Mouse (Mus musculus) cortical plate, adult 2 months (tissue): ENCODE measurements at regions not wholly inside any gene's neighbourhood (a gene's known extent, or its start where the extent isn't known, plus 50 kb on each side); places are given as distances from the start of the nearest gene placed in this dataset.

ENCODE experiments used
- CTCF ChIP-seq: fragments of 200-500 bp; IDR thresholded peaks from 2 replicates; pipeline ENCODE4 v1.5.1; 2011; ENCODE audit warnings: mild to moderate bottlenecking, control low read depth, low read length; ENCODE audit not compliant: insufficient read depth; ENCODE audit errors: extremely low read depth
- POLR2A ChIP-seq: fragments of 200-500 bp; IDR thresholded peaks from 2 replicates; pipeline ENCODE4 v1.6.1; 2011; ENCODE audit warnings: mild to moderate bottlenecking, low read length, control low read depth; ENCODE audit not compliant: insufficient read depth; ENCODE audit errors: extremely low read depth

DNA sequence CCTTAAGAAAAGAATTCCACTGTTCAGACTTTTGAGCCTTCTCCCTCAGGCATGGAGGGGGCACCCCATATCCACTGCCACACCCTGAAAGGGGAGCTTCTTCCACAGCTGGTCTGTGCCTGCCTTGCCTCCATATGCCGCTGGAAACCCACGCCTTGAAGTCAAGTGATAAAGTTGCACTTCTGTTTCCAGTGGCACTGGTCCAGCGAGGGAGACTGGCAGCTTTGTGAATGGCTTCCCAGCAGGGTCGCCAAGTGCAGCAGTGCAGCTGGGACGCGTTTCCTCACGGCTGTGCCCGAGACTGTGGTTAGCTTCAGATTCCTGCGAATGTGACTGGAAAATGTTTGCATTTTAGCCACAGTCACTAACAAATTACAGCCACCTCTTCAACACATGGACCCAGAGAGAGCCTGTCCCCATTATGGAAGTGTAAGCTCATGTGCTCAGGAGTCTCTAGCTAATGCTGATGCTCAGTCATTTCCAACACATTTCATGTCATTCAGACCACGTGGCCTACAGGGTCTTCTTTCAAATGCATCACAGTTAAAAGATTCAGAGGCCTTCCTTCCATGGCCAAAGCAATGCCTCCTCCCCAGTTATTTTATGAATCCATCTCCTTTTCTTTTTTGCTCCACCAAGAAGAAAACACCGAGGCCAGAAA is 557.2 kb upstream of the Mpdz start:
- no peak for TF ChIP-seq CTCF
- TF ChIP-seq POLR2A: no peak
